Mouse (Mus musculus) frontal cortex, adult 2 months (tissue): ENCODE results near the gene Tnfaip1. TPM values are rescaled to one million over a fixed set of nuclear protein-coding genes. Genes with fewer than 3 reads are reported as not detected.
A peak's percentile ranks its signal among the peaks of the same experiment; 100 is the strongest.
"Not testable (repeated sequence)": the region's sequence is repeated elsewhere in the genome, so short reads cannot be mapped to it uniquely, and the experiment has no call there.

ENCODE experiments used
- DNase-seq, 2 experiments: peaks; one replicate each; pipeline ENCODE4 v3.0.0; 2022; ENCODE audit warnings: low spot score in 1 of 2; ENCODE audit errors: extremely low spot score in 1 of 2
- polyA plus RNA-seq: library from polyadenylated mRNA; depleted of rRNA; stranded (reverse); fragments of >200 nt; gene quantifications from 2 replicates; pipeline ENCODE4 v1.2.3, GENCODE M21; 2012; rRNA removed

Gene Tnfaip1
- 34.2 and 36.1 TPM in 2 replicates for polyA plus RNA-seq

DNA sequence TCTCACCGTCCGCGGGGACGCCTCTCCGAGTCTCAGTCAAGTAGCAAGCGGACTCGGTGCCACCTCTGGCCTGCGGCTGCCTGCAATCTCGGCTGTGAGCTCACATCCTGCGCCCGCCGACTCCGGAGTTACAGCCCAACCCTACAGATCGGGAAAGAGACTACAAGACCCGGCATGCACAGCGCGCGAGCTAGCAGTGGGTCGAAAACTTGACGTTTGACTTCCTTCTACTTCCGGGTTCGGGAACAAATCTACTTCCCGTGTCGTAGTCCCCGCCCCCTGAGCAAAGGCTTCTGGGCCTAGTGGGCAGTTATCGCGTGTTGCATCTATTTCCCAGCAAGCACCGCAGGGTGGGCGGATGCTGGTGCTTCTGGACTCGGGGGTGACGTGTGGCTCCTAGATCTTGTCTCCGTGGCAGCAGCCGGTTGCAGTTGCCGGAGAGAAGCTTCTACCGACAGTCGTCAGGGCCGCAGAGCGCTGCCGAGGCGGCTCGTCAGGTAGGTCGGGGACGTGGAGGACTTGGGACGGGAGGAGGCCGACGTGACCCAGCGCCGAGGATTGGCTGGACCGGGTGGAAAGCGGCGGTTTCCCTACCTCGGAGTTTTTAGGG, at the start of gene Tnfaip1, which contains the start of gene Ift20:
TSS of gene Tnfaip1 (minus strand) at position 253 of the 610 bp plus-strand sequence.
TSS of gene Ift20 (plus strand) at position 282 of the 610 bp plus-strand sequence.
- peak; percentile 98 to 99 for DNase-seq

DNA sequence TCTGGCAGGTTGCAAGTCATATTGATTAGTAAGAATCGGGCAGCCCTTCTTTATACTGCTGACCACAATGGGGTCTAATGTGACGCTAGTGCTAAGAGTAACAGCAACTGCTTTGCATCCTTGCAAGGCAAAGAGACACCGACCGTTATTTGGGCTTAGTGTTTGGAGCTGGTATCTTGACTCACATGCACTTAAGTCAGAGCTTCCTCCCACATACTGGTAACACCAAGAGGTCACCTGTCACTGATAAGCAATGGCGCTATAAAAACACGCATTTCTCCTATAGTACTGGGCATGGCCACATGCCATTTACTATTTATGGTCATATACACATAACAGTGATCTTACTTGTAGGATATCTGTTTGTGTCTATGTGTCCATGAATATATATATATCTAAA, 46.7 kb upstream of the Tnfaip1 start:
- DNase-seq: no peak

DNA sequence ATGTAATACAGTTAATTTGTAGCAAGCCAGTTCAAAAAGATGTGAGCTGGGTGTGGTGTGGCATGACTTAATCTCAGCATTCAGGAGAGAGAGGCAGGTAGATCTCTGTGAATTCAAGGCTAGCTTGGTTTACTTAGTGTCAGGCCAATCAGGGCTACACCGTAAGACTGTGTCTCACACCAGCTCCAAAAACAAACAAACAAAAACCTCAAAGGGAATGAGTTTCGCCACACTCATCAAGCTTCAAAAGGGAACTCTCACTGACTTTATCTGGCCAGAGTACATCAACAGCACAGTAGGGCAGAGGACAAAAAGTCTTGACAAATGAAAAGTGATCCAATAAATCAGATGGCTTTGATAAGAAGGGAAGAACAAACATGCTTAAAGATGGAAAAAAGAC, 38.8 kb upstream of the Tnfaip1 start:
- no peak for DNase-seq

DNA sequence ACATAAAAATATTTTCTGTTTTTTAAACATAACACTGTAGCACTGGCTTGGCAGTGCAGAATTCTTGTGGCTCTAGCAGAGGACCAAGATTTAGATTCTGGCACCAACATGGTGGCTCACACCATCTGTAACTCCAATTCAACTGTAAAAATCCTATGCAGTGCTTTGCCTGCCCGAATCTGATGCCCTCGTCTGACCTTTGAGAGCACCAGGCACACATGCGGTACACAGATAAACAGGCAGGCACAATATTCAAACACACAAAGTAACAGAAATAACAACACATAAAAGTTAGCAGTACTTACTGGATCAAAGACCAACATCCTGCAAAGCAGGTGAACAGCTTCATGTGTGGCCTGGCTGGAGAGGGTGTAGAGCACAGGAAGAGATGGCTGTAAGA, 38.4 kb upstream of the Tnfaip1 start:
- DNase-seq: no peak

DNA sequence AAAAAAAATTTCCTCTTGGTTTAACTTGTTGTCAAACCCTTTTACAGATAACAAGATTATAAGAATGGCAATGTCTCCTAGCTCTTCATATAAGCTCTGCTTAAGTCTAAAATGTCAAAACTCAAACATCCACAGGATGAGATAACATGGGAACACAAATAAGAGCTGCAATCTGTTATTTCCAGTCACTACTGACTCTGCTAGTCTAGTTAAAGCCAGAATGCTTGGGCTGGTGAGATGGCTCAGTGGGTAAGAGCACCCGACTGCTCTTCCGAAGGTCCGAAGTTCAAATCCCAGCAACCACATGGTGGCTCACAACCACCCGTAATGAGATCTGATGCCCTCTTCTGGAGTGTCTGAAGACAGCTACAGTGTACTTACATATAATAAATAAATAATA, 37.9 kb upstream of the Tnfaip1 start:
- not testable (repeated sequence) for DNase-seq

DNA sequence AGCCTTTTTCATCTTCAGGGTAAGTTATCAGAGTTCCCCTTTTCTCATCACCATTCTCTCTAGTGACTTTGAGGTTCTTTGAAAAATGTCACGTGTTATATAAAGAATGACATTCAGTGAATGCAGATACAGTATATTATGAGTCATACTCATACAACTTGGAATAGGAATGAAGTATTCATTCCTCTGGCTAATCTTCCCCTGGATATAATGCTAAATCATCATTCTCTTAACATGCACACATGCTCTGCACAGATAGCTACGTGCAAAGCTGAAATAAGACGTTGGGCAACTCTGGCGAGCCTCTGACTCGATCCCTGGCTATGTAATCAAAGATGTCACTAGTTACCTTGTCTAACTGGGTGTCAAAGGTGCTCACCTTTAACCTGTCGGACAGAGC, 35.7 kb upstream of the Tnfaip1 start:
- DNase-seq: no peak

DNA sequence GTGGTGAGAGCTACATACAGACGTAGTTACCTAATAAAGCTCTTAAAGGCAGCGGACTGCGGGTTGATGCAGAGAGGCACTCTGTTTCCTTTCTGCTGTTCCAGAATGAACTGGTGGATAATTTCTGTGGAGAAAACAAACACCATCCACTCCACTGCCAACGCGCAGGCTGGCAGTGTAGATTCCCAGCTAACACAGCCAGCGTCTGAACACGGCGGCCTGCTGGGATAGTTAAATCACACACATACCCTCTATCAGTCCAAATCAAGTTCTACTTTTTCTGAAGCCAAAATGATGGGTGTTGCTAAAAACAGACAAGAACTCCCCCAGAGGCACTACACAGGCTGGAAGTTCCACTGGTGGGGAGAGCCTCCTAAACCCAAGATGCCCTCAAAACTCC, 35.3 kb upstream of the Tnfaip1 start:
- DNase-seq: peak in 1 of 2 experiments; percentile 45

DNA sequence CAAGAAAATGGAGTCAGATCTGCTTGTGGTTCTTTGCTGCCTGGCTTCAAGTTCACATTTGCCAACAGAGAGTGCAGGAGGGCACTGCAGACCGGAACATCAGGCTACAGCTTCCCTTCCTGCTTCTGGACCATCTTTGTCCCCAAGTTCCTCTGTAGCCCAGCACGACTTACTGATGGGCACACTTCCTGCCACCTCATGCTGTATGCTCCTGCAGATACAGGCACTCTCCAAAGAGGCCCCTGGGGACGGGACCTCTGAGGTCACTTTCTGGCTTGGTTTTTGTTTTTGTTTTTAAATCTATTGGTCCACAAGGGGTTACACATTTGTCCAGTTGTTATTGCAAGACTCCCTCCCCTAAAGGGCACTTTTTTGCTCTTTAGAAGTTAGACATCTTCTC, 33.7 kb upstream of the Tnfaip1 start:
- no peak for DNase-seq

DNA sequence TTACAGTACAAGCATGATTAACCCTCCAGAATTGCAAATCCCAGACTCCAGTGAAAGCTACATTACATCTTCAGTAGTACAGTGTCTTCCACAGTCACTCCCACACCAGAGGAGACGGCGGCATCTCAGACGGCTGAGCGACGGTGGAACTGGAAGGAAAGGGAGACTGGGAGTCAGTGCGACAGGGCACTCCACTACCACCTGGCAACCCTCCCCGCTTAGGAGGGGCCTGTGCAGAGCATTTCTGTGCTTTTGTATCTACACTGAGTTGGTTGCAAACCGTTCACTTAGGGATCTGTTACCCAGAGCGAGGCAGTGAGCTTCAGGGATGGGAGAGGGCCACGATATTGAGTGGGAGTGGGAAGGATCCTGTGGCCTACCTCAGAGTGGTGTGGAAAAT, 32.7 kb upstream of the Tnfaip1 start:
- no peak for DNase-seq

DNA sequence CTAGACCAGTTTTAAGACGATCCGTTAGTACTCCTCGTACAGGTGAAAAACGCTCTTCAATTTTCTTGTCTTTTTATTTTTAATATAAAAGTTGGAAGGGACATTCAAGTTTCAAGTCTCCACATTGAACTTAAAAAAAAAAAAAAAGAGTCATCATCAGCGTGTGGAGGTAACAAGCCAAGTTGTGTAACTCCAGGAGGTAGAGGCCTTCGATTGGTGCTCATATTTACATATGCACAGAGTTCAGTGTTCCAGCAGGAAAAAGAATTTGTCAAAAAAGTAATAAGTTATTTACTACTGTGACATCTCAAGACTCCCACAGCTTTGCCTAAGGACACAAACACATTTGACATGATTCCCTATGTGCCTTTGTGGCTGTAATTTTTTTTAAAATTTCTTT, 31.5 kb upstream of the Tnfaip1 start:
- DNase-seq: no peak

DNA sequence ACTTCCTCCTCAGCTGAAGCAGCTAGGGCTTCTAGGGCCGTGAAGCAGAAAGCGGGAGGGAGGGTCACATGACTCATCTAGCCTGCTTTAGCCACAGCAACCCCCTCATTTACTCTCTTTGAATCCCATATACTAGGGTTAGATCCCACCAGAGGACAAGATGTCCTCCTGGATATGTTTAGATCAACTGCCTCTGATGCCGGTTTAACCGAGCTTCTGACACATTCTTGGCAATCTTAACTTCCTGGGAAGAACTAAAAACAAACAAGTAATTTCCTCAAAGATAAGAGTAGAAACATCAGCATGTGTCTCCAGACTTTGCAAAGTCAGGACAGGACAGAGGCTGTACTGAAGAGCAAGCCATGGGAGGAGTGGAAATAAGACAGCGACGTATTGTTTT, 30.6 kb upstream of the Tnfaip1 start:
- no peak for DNase-seq

DNA sequence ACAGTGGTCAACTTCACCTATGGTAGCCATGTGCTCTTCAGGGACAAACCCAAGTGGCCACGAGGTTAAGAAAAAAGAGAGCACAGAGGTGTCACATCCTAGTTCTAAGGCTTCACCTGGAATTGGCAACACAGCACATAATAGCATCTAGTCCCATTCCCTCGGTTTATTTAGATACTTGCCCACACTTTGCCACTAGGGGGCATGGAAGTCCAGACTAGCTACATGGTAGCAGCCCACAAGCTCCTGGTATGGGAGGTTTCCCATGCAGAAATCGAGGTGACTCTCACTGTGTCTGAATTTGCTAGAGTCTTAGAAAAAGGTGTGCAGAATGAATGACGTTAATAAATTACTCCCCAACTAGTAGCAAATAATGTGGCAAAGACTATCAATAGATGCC, 24.3 kb upstream of the Tnfaip1 start:
- peak; percentile 76 to 94 for DNase-seq

DNA sequence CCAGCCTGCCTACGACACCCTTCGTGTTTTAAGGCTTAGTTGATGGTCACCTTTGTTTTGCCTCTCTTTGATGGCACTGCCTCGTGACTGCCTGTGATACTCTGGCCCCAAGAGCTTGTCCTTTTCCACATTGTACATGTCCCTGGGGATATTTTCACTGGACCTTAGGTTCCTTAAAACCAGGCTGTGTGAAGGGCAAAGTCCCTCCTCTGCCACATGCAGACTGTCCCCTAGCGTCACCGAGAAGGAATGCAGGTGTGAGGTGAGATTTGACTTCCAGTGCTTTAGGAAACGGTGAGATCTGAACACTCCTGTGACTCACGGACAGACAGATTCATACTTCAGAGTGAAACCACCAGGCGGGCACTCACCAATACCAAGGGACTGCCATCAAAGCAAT, 21.1 kb upstream of the Tnfaip1 start:
- no peak for DNase-seq

DNA sequence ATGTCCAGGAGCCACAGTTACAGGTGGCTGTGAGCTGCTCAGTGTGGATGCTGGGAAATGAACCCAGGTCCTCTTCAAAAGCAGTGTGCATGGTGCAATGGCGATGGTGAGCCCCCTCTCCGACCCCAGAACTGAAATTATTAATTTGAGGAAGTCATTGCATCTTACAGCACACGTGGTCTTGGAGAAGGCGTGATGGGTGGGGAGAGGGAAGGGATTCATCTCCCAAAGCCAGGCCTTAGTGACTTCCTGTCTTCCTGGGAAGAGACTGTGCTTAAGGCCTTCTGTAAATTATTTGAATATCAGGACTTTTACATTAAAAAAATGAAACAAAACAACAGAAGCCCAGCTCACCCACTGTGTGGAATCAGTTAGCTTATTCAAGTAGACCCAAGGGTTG, 19.9 kb upstream of the Tnfaip1 start:
- DNase-seq: no peak

DNA sequence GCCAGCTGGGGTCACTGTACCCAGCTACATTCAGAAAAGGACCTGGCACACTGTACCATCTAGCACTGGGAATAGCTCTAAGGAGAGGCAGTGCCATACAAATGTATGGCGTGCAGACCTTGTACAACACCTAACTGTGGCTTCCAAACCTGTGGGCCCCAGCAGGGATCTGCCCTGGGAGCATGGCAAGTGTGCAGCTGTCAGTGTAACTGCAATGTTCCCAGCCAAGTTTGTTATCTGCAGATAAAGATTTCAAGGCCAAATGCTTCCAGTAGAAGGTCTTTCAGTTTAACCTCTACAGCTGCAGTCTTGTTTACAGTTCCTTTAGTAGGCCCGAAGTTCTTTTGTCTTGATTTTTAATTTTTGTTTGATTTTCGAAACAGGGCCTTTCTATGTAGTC, 19.5 kb upstream of the Tnfaip1 start:
- no peak for DNase-seq

DNA sequence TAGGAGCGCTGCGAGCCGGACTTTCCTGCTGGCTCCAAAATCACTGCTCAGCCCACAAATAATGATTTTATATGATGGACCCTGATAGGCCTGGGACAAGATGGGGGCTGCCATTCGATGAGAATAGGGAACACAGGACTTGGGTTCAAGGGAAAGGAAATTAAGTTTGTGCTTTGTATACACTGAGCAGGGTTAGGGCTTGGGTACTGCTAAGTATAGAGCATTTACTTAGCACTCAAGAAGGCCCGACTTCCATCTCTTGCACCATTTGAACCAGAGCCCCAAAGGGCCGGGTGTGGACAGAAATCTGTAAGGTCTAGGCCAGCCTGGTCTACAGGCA, 14.9 kb upstream of the Tnfaip1 start:
- no peak for DNase-seq

DNA sequence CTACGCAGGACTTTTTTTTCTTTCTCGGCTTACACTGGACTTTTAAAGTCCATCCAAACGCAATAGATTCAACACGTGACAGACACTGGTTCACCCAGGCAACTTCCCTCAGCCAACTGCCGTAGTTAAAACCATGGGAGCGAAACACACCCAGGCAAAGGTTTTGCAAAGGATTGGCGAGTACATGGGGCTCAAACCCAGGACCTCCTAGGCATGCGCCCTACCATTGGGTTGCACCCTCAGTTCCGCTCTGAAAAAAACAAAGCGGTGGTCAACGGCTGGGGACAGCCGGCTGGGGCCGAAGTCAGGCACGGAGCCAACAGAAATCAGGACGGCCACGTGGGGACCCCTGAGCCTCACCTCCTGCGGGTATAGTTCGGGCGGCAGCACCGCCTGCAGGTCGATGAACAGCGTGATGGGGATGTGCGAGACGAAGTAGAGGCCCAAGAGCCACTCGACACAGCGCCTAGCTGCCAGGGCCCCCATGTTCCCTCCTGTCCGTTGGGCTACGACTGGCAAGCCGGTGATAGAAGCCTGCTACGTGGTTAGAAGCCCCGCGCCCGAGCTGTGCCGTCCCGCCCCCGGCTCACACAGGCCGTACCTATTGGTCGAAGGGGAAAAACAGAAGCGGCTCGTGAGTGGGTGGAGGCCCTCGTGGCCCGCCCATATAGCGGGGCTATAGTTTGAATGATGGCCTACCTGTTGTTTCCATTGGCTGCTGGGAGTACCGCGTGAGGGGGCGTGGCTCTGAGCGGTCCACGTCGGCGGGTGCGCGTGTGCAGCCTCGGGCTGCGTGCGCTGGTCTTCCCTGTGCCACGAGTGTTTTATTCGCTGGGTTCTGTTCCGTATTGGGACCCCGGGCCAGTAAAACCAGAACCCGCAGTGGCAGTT, 14.3 kb upstream of the Tnfaip1 start, which contains the start of gene Tmem97:
TSS of gene Tmem97 (minus strand) at position 610 of the 891 bp plus-strand sequence.
- peak; percentile 96 to 97 for DNase-seq

DNA sequence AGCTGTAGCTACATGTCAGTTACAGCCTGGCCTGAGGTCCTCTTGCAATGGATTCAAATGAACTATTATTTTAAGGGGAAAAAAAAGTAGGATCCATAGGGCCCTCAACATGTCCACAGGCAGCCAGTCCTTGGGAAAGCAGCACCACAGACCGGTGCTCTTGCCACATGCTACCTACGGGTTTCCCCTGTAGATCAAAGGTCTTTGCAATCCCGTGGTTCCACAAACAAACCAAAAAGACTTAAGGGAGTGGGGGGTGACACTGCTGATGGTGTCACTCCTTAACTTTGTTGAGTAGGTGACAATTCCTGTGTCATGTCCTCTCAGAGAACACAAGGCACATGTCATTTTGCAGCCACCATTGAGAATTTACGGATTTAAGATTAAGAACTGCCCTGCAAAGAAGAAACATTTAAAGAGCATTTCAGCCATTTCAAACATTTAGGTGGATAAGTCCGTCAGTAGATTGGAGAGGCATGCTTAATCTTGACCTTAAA, 13.4 kb upstream of the Tnfaip1 start:
- no peak for DNase-seq

DNA sequence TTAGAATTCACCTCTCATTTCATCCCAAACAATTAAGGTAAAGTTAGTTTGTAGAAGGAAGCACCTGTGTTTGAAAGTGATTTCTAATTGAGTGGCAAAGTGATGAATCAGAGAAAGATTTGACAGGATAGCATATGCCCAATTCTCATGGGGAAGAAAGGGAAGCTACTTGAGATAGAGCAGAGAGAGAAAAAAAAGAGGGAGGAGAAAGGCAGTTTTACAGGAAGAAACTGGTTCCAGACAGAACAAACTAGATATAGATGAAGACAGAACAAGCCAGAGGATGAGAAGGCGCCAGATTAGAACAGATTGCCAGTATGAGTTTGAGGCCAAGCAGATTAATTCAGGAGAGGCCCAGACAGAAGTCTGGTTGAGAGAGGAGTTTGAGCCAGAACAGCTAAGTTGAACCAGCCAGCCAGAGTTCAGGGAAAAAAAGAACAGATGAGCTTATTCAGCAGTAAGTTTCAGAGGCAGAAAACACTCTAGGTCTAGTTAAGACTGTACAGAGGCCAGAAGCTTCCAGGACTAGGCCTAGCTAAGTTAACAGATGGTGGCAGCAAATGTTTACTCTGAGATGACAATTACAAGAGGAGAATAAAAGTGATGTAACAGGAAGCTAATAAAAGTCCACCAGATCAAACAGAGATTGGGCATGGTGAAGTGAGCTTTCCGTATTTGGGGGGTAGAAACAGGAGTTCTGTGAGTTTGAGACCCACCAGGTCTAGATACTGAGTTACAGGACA, 11.8 kb upstream of the Tnfaip1 start:
- DNase-seq: no peak

DNA sequence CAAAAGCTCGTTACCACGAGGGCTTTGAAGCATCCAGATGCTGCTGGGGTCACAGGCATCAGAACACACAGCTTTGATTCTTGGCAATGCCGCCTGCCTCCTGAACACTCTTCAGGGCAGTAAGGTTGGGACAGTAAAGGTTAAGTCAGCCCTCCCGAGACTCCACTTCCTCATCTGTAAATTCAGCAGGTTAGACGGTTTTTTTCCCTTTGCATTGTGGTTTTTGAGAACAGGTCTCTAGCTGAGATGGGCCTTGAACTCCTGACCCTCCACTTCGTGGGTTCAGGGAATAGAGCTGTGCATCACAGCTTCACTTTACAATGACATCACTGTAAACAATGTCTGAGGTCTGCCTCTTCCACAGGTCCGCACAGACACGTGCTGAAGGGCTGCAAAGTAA, 9.0 kb upstream of the Tnfaip1 start:
- no peak for DNase-seq

DNA sequence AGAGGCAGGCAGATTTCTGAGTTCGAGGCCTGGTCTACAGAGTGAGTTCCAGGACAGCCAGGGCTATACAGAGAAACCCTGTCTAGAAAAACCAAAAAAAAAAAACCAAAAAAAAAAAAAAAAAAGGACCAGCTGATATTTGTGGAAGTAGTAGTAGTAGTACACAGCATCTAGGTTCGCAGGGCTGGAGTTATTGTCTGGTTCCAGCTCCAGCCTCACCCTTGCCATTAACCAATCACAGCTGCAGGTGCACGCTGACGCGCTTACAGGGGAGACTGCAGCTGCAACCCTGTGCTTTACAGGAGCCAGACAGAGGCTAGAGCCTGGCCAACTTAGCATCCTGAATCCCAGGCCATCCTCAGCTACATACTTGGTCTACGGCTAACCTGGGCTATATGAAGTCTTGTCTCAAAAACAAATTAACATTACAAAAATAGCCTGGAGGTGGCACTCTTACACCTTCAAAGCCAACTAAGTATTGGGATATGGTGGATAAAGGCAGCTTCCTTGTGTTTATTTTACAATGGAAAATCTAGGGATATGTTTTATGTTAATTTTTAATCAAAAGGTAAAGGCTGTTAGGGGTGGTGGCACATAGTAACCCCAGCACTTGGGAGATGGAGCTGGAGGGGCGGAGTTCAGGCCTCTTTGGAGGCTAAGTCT, 8.4 kb upstream of the Tnfaip1 start:
- no peak for DNase-seq
